Mouse (Mus musculus) intestine, embryonic 14.5 days (tissue): ENCODE measurements around the gene Suv39h2. TPM values are rescaled to one million over a fixed set of nuclear protein-coding genes. Genes with fewer than 3 reads are reported as not detected.

Source experiments
- ATAC-seq: fragments of 200-750 bp; cut with Nextera tagmentation; replicated peaks from 2 replicates; pipeline ENCODE4 v1.8.0; 2017; ENCODE audit warnings: low read depth, moderate number of reproducible peaks, moderate TSS enrichment, moderate library complexity; ENCODE audit not compliant: low FRiP score, low TSS enrichment
- DNase-seq: peaks from one replicate; pipeline ENCODE4 v3.0.0-alpha.2; 2018; ENCODE audit warnings: low spot score
- H3K27ac ChIP-seq: fragments of 300-500 bp; sonication (generic); 2 replicates; pipeline ENCODE4 v1.5.1; 2014; ENCODE audit warnings: low read depth, mild to moderate bottlenecking, control low read depth
- H3K27me3 ChIP-seq: fragments of 300-500 bp; sonication (generic); replicated peaks from 2 replicates; pipeline ENCODE4 v1.6.1; 2014; ENCODE audit warnings: low read length, control low read depth; ENCODE audit not compliant: control insufficient read depth, insufficient read depth
- H3K36me3 ChIP-seq: fragments of 300-500 bp; sonication (generic); 2 replicates; pipeline ENCODE4 v1.6.1; 2014; ENCODE audit warnings: low read length, control low read depth; ENCODE audit not compliant: control insufficient read depth, insufficient read depth
- H3K4me1 ChIP-seq: fragments of 300-500 bp; sonication (generic); replicated peaks from 2 replicates; pipeline ENCODE4 v1.6.1; 2014; ENCODE audit warnings: low read length, control low read depth, mixed read lengths; ENCODE audit not compliant: control insufficient read depth, insufficient read depth
- H3K4me2 ChIP-seq: fragments of 300-500 bp; sonication (generic); 2 replicates; pipeline ENCODE4 v1.6.1; 2014; ENCODE audit warnings: low read length
- H3K4me3 ChIP-seq: fragments of 300-500 bp; sonication (generic); 2 replicates; pipeline ENCODE4 v1.5.1; 2014; ENCODE audit warnings: low read depth, low read length, control low read depth, mixed read lengths
- H3K9ac ChIP-seq: fragments of 300-500 bp; sonication (generic); 2 replicates; pipeline ENCODE4 v1.6.1; 2014; ENCODE audit warnings: mild to moderate bottlenecking, low read length
- H3K9me3 ChIP-seq: fragments of 300-500 bp; sonication (generic); 2 replicates; pipeline ENCODE4 v1.6.1; 2016; ENCODE audit warnings: low read length, control low read depth; ENCODE audit not compliant: control insufficient read depth
- WGBS: fragments of 180-500 bp; shearing (Covaris S2); extraction: QIAGEN DNeasy Blood & Tissue Kit; methylation state at CpG from one replicate; pipeline ENCODE4 v1.1.7; 2014; 5-methylcytosine and 5-hydroxymethylcytosine counted together
- polyA plus RNA-seq: library from polyadenylated mRNA; unstranded; fragments of >200 nt; fragmentation: Nextera tagmentation; extraction: Ambion mirVana; gene quantifications from 2 replicates; pipeline ENCODE4 v1.2.1, GENCODE M21; 2014

The Suv39h2 gene
- polyA plus RNA-seq, 1 experiment from 2014 or later, result 15.3 TPM

GRCm38 (mm10) chr2:3480239-3480638 is 5.4 kb upstream of the Suv39h2 start:
- H3K9me3 ChIP-seq, result no peaks in the 10 kb centered on the region
- H3K27ac ChIP-seq, result no peak overlapping the region
- no peak overlapping the region for H3K4me2 ChIP-seq
- no peaks in the 10 kb centered on the region for H3K36me3 ChIP-seq
- H3K4me3 ChIP-seq, result no peak overlapping the region
- no peak overlapping the region for H3K9ac ChIP-seq
- H3K4me1 ChIP-seq, result peaks cover 5% of the 10 kb centered on the region; the same call in 1 of the 2 replicates
- DNase-seq (no peak), ATAC-seq (no peak)
- 79% methylated on average over 3 of the region's 3 CpGs for WGBS
- H3K27me3 ChIP-seq, result no peaks in the 10 kb centered on the region

- ATAC-seq (no peak), DNase-seq (no peak)
- H3K9me3 ChIP-seq, result no peaks in the 10 kb centered on the region
- H3K27ac ChIP-seq, result 0 out of 2 replicates have a peak overlapping the region, but pooled peaks have one; percentile 36
- H3K4me2 ChIP-seq, result peak overlapping the region; percentile 82
- WGBS, result 69% methylated on average over 3 of the region's 3 CpGs
- no peak overlapping the region for H3K9ac ChIP-seq
- peaks cover 13% of the 10 kb centered on the region for H3K4me1 ChIP-seq
- peak overlapping the region; percentile 94; the same call in 1 of the 2 replicates for H3K4me3 ChIP-seq
- H3K36me3 ChIP-seq, result peaks cover 4% of the 10 kb centered on the region; the same call in 1 of the 2 replicates
- no peaks in the 10 kb centered on the region for H3K27me3 ChIP-seq
Observed at GRCm38 (mm10) chr2:3475746-3476251, 968 bp upstream of the Suv39h2 start.

GRCm38 (mm10) chr2:3474361-3474805 is 448 bp downstream of the Suv39h2 start:
- H3K9ac ChIP-seq, result peak overlapping the region; percentile 72
- H3K27ac ChIP-seq, result peak overlapping the region; percentile 78
- peak; percentile 84 for DNase-seq
- peaks cover 13% of the 10 kb centered on the region for H3K4me1 ChIP-seq
- H3K36me3 ChIP-seq, result peaks cover 4% of the 10 kb centered on the region; the same call in 1 of the 2 replicates
- no peaks in the 10 kb centered on the region for H3K27me3 ChIP-seq
- peak overlapping the region; percentile 82 for H3K4me2 ChIP-seq
- under 1% methylated on average over 46 of the region's 46 CpGs for WGBS
- ATAC-seq, result peak; percentile 77
- peak overlapping the region; percentile 94 for H3K4me3 ChIP-seq
- no peaks in the 10 kb centered on the region for H3K9me3 ChIP-seq

- peak overlapping the region; percentile 94 for H3K4me3 ChIP-seq
- peak overlapping the region; percentile 72 for H3K9ac ChIP-seq
- peak overlapping the region; percentile 82 for H3K4me2 ChIP-seq
- peaks cover 4% of the 10 kb centered on the region; the same call in 1 of the 2 replicates for H3K36me3 ChIP-seq
- DNase-seq, result no peak
- peaks cover 13% of the 10 kb centered on the region for H3K4me1 ChIP-seq
- no peak for ATAC-seq
- H3K27ac ChIP-seq, result peak overlapping the region; percentile 78; the same call in 1 of the 2 replicates
- no peaks in the 10 kb centered on the region for H3K27me3 ChIP-seq
- WGBS, result under 1% methylated on average over 12 of the region's 12 CpGs
- H3K9me3 ChIP-seq, result no peaks in the 10 kb centered on the region
Observed at GRCm38 (mm10) chr2:3473891-3474290, 940 bp downstream of the Suv39h2 start.

- Histone ChIP-seq H3K27ac (no peak overlapping the region), H3K27me3 (no peaks in the 10 kb centered on the region), H3K9me3 (no peaks in the 10 kb centered on the region), H3K36me3 (peaks cover 43% of the 10 kb centered on the region), H3K9ac (no peak overlapping the region), H3K4me1 (no peaks in the 10 kb centered on the region), H3K4me2 (no peak overlapping the region), H3K4me3 (no peak overlapping the region)
- DNase-seq (no peak), ATAC-seq (no peak)
- WGBS, result 81% methylated on average over 4 of the region's 4 CpGs
Observed at GRCm38 (mm10) chr2:3456590-3456989, 18.2 kb downstream of the Suv39h2 start.

- H3K9ac ChIP-seq, result no peak overlapping the region
- 87% methylated on average over 3 of the region's 3 CpGs for WGBS
- H3K4me2 ChIP-seq, result no peak overlapping the region
- H3K4me3 ChIP-seq, result no peak overlapping the region
- no peak for ATAC-seq
- H3K4me1 ChIP-seq, result no peaks in the 10 kb centered on the region
- H3K36me3 ChIP-seq, result peaks cover 26% of the 10 kb centered on the region
- H3K27ac ChIP-seq, result no peak overlapping the region
- DNase-seq, result no peak
- no peaks in the 10 kb centered on the region for H3K9me3 ChIP-seq
- no peaks in the 10 kb centered on the region for H3K27me3 ChIP-seq
Observed at GRCm38 (mm10) chr2:3453096-3453495, 21.7 kb downstream of the Suv39h2 start.

GRCm38 (mm10) chr2:3449431-3449830 is 25.4 kb downstream of the Suv39h2 start:
- Histone ChIP-seq H3K4me3 (no peak overlapping the region), H3K27ac (no peak overlapping the region), H3K4me2 (no peak overlapping the region), H3K9me3 (no peaks in the 10 kb centered on the region), H3K4me1 (no peaks in the 10 kb centered on the region), H3K9ac (no peak overlapping the region), H3K27me3 (no peaks in the 10 kb centered on the region), H3K36me3 (peaks cover 17% of the 10 kb centered on the region)
- DNase-seq (no peak), ATAC-seq (no peak)
- WGBS, result 62% methylated on average over 2 of the region's 2 CpGs

- H3K4me2 ChIP-seq, result no peak overlapping the region
- no peaks in the 10 kb centered on the region for H3K4me1 ChIP-seq
- H3K27me3 ChIP-seq, result no peaks in the 10 kb centered on the region
- no peak overlapping the region for H3K9ac ChIP-seq
- ATAC-seq (no peak), DNase-seq (no peak)
- H3K36me3 ChIP-seq, result 0 out of 2 replicates have a peak, but pooled peaks cover 4% of the 10 kb centered on the region
- H3K9me3 ChIP-seq, result no peaks in the 10 kb centered on the region
- no peak overlapping the region for H3K4me3 ChIP-seq
- WGBS, result 79% methylated on average over 4 of the region's 4 CpGs
- H3K27ac ChIP-seq, result no peak overlapping the region
Observed at GRCm38 (mm10) chr2:3445984-3446383, 28.8 kb downstream of the Suv39h2 start.

GRCm38 (mm10) chr2:3444206-3444605 is 30.6 kb downstream of the Suv39h2 start:
- Histone ChIP-seq H3K4me3 (no peak overlapping the region), H3K9ac (no peak overlapping the region), H3K4me1 (no peaks in the 10 kb centered on the region), H3K27ac (no peak overlapping the region), H3K27me3 (no peaks in the 10 kb centered on the region), H3K36me3 (0 out of 2 replicates have a peak, but pooled peaks cover 8% of the 10 kb centered on the region), H3K4me2 (no peak overlapping the region), H3K9me3 (no peaks in the 10 kb centered on the region)
- DNase-seq (no peak), ATAC-seq (no peak)
- WGBS, result 52% methylated on average over 7 of the region's 7 CpGs
